Mouse (Mus musculus): ENCODE measurements around the gene Btbd9. TPM values are rescaled to one million over a fixed set of nuclear protein-coding genes. Genes with fewer than 3 reads are reported as not detected.
"Not testable (repeated sequence)": the region's sequence is repeated elsewhere in the genome, so short reads cannot be mapped to it uniquely, and the experiment has no call there.

Btbd9 gene
- 28.2 and 34.8 TPM in 2 replicates for total RNA-seq (2012; rRNA removed)

DNA sequence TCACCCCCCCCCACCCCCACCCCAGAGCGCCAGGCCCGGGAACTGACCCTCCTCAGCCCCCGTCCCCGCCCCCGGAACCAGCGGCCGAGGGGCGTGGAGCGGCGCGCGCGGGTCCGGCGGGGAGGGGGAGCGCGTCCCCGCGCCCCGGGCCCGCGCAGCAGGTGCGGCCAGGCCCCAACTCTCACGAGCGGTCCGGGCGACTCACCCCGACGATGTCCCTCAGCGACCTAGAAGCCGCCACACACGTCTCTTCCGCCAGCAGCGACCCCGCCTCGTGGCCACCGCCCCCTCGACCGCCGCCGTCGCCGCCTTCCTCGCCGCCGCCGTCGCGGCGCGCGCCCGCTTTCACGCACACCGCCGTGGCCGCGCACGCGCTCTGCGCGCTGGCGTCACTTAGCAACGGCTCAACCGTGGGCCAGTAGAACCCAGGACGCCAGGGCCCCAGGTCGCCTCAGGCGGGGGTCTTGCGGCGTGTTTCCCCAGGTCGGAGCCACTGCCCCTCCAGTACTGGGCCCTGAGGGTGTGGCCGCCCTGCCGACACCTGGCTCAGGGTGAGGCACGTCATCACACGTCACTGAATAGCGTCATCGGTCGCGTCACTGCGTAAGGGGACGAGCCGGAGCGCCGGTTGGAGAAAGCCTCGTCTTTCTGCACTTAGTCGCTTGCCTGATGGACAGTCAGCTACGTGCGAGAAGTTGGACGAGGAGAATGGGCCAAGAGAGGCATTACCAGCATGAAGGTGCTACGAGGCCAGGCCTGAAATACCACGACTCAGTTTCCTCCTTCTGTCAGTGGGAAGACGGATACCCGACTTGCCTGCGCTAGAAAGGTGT, at the start of gene Btbd9:
TSS of gene Btbd9 (minus strand) at position 548 of the 833 bp plus-strand sequence.
- Histone ChIP-seq H3K27ac (ENCODE audit: insufficient read depth, low read depth, low read length, poor library complexity, severe bottlenecking) (peak within 1 kb of the TSS; percentile 57), H3K4me1 (ENCODE audit: control insufficient read depth in 2 of 2, insufficient read depth in 2 of 2, low read length in 2 of 2, poor library complexity in 1 of 2) (peaks cover 4 to 5% of the 10 kb centered on the region in 2 experiments; a peak in 2 of 4 replicates), H3K9me3 (ENCODE audit: control insufficient read depth, insufficient read depth, low read depth, low read length) (no peaks in the 10 kb centered on the region), H3K9ac (ENCODE audit: insufficient read depth, low read depth, low read length, poor library complexity, severe bottlenecking) (peak within 1 kb of the TSS; percentile 82), H3K36me3 (ENCODE audit: control insufficient read depth, insufficient read depth, low read length, poor library complexity, severe bottlenecking) (no peaks in the 10 kb centered on the region), H3K4me3 (ENCODE audit: insufficient read depth in 1 of 2, low read depth in 1 of 2, low read length in 2 of 2, poor library complexity in 1 of 2, severe bottlenecking in 1 of 2) (peak within 1 kb of the TSS; percentile 62 to 80)
- DNase-seq (ENCODE audit: low read depth, low spot score), result peak; percentile 94
- TF ChIP-seq HCFC1 (IDR thresholded peaks at IDR 0.05; ENCODE audit: borderline replicate concordance, insufficient read depth, low read length) (peak; percentile 74), ZNF384 (IDR thresholded peaks at IDR 0.05; ENCODE audit: low read depth, low read length) (no peak), CHD2 (IDR thresholded peaks at IDR 0.05; ENCODE audit: low read depth, low read length) (no peak), MAFK (IDR thresholded peaks at IDR 0.05; ENCODE audit: insufficient read depth, low read depth, low read length) (no peak)
- in situ Hi-C loops (cut with MboI; ENCODE audit: low sequenced_read_pairs in 2 of 2, unreplicated experiment in 2 of 2), result no loop called here

- in situ Hi-C loops (cut with MboI; ENCODE audit: low sequenced_read_pairs in 2 of 2, unreplicated experiment in 2 of 2), result not testable (repeated sequence)
Observed at GRCm38 (mm10) chr17:30624132-30624531, 47.8 kb upstream of the Btbd9 start, which contains the start of gene Dnah8. TSS of gene Dnah8 (plus strand) at chr17:30624354.

GRCm38 (mm10) chr17:30623200-30623599, 46.9 kb upstream of the Btbd9 start:
- in situ Hi-C loops (cut with MboI; ENCODE audit: low sequenced_read_pairs in 2 of 2, unreplicated experiment in 2 of 2), result no loop called here

More at GRCm38 (mm10) chr17:30624132-30624531, 47.8 kb upstream of the Btbd9 start, which contains the start of gene Dnah8:
- not testable (repeated sequence) for H3K9me3 ChIP-seq (ENCODE audit: control insufficient read depth, insufficient read depth, low read depth, low read length); H3K4me1 ChIP-seq (ENCODE audit: control insufficient read depth in 2 of 2, insufficient read depth in 2 of 2, low read length in 2 of 2, poor library complexity in 1 of 2); H3K9ac ChIP-seq (ENCODE audit: insufficient read depth, low read depth, low read length, poor library complexity, severe bottlenecking); H3K27ac ChIP-seq (ENCODE audit: insufficient read depth, low read depth, low read length, poor library complexity, severe bottlenecking); H3K36me3 ChIP-seq (ENCODE audit: control insufficient read depth, insufficient read depth, low read length, poor library complexity, severe bottlenecking); DNase-seq (ENCODE audit: low read depth, low spot score)
- peak within 1 kb of the TSS in 1 of 2 experiments; percentile 6; a peak in 1 of 4 replicates for H3K4me3 ChIP-seq (ENCODE audit: insufficient read depth in 1 of 2, low read depth in 1 of 2, low read length in 2 of 2, poor library complexity in 1 of 2, severe bottlenecking in 1 of 2)

DNA sequence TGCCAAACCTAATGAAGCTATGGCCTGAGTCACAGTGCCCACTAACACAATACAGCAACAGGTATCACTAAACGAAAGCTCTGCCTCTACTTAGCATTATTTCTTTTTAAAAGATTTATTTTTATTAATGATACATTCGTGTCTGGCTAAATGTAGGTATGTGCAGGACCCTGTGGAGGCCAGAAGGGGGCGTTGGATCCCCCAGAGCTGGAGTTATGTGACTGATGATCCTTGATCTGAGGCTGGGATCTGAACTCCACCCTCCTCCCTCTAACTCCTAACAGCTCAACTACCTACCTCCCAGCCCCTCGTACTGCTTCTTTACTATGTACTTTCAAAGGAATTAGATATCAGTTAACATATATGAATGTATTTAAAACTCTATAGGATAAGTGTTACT, 45.2 kb upstream of the Btbd9 start:
- Histone ChIP-seq H3K4me1 (ENCODE audit: control insufficient read depth in 2 of 2, insufficient read depth in 2 of 2, low read length in 2 of 2, poor library complexity in 1 of 2) (peaks cover 1 to 3% of the 10 kb centered on the region in 2 experiments; a peak in 2 of 4 replicates), H3K27ac (ENCODE audit: insufficient read depth, low read depth, low read length, poor library complexity, severe bottlenecking) (no peak overlapping the region), H3K36me3 (ENCODE audit: control insufficient read depth, insufficient read depth, low read length, poor library complexity, severe bottlenecking) (peaks cover 5% of the 10 kb centered on the region; the same call in 1 of the 2 replicates), H3K9ac (ENCODE audit: insufficient read depth, low read depth, low read length, poor library complexity, severe bottlenecking) (no peak overlapping the region), H3K9me3 (ENCODE audit: control insufficient read depth, insufficient read depth, low read depth, low read length) (no peaks in the 10 kb centered on the region), H3K4me3 (ENCODE audit: insufficient read depth in 1 of 2, low read depth in 1 of 2, low read length in 2 of 2, poor library complexity in 1 of 2, severe bottlenecking in 1 of 2) (no peak overlapping the region)
- TF ChIP-seq ZNF384 (IDR thresholded peaks at IDR 0.05; ENCODE audit: low read depth, low read length) (no peak), CHD2 (IDR thresholded peaks at IDR 0.05; ENCODE audit: low read depth, low read length) (no peak), ZC3H11A (IDR thresholded peaks at IDR 0.05; ENCODE audit: borderline replicate concordance, low read depth, low read length) (no peak), MAFK (IDR thresholded peaks at IDR 0.05; ENCODE audit: insufficient read depth, low read depth, low read length) (no peak), HCFC1 (IDR thresholded peaks at IDR 0.05; ENCODE audit: borderline replicate concordance, insufficient read depth, low read length) (no peak)
- peak; percentile 67 for DNase-seq (ENCODE audit: low read depth, low spot score)
- in situ Hi-C loops (cut with MboI; ENCODE audit: low sequenced_read_pairs in 2 of 2, unreplicated experiment in 2 of 2), result no loop called here

More at GRCm38 (mm10) chr17:30623200-30623599, 46.9 kb upstream of the Btbd9 start:
- Histone ChIP-seq H3K27ac (ENCODE audit: insufficient read depth, low read depth, low read length, poor library complexity, severe bottlenecking) (no peak overlapping the region), H3K9me3 (ENCODE audit: control insufficient read depth, insufficient read depth, low read depth, low read length) (no peaks in the 10 kb centered on the region), H3K4me1 (ENCODE audit: control insufficient read depth in 2 of 2, insufficient read depth in 2 of 2, low read length in 2 of 2, poor library complexity in 1 of 2) (peaks cover 0 to 1% of the 10 kb centered on the region in 2 experiments; a peak in 2 of 4 replicates), H3K9ac (ENCODE audit: insufficient read depth, low read depth, low read length, poor library complexity, severe bottlenecking) (no peak overlapping the region; the same call in 1 of the 2 replicates), H3K4me3 (ENCODE audit: insufficient read depth in 1 of 2, low read depth in 1 of 2, low read length in 2 of 2, poor library complexity in 1 of 2, severe bottlenecking in 1 of 2) (peak overlapping the region in 1 of 2 experiments; percentile 6; a peak in 1 of 4 replicates), H3K36me3 (ENCODE audit: control insufficient read depth, insufficient read depth, low read length, poor library complexity, severe bottlenecking) (peaks cover 5% of the 10 kb centered on the region; the same call in 1 of the 2 replicates)
- TF ChIP-seq ZNF384 (IDR thresholded peaks at IDR 0.05; ENCODE audit: low read depth, low read length), result no peak
- TF ChIP-seq HCFC1 (IDR thresholded peaks at IDR 0.05; ENCODE audit: borderline replicate concordance, insufficient read depth, low read length), result no peak
- TF ChIP-seq CHD2 (IDR thresholded peaks at IDR 0.05; ENCODE audit: low read depth, low read length), result no peak
- no peak for TF ChIP-seq ZC3H11A (IDR thresholded peaks at IDR 0.05; ENCODE audit: borderline replicate concordance, low read depth, low read length)
- TF ChIP-seq MAFK (IDR thresholded peaks at IDR 0.05; ENCODE audit: insufficient read depth, low read depth, low read length), result no peak
- no peak for DNase-seq (ENCODE audit: low read depth, low spot score)
